Mouse (Mus musculus) lung, postnatal 25 days (tissue): ENCODE measurements around the gene Ccdc51.
"Not testable (repeated sequence)": the region's sequence is repeated elsewhere in the genome, so short reads cannot be mapped to it uniquely, and the experiment has no call there.

ENCODE experiments used
- DNase-seq: peaks from one replicate; pipeline ENCODE4 v3.0.0; 2022; ENCODE audit warnings: low spot score

Ccdc51 gene

DNA sequence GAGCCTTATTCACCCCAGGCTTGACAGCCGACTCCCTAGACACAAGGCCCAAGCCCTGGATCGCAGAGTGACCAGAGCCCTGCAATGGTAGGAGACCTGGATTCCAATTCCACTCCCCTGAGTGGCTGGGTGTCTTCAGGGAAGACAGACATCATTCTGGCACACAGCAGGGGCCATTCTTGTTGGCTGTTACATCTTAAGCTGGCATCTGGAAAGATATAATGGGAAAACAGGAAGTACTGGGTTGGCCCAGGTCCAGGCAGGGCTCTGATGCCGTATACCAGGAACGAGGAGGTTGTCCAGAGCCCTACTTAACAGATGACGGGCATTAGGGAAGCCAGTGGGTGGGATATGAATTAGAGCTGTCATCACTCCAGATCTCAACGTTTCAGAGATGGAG, 41.0 kb downstream of the Ccdc51 start:
- DNase-seq = no peak

DNA sequence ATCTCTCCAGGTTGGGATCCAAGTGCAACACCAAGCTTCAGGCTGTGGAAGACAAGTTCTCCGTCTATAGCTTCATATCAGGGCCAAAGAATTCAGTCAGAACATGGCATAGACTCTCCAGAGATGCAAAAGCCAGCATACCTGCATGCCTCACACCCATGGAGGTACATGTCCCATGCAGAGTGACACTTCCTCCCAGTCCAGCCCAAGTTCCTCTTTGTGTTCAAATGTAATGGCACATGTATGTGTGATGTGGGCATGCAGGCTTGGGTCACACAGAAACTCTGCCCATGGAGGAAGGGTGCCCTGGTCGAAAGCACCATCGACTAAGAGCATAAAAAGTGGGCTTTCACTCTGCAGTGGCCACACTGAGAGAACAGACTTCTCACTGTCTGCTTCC, 41.9 kb downstream of the Ccdc51 start:
- DNase-seq = no peak

DNA sequence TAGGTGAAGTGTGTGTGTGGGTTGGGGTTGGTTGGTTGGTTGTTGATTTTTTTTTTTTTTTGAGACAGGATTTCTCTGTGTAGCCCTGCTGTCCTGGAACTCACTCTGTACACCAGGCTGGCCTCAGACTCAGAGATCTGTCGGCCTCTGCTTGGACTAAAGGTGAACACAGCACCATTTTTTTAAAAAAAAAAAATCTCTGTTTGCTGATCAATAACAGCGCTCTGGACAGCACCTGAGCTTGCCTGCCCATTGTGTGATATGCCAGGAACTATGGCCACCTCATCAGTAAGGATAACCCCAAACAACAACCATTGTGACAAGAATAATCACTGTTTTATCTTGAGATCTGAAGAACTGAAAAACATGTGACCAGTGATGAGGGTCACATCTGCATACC, 42.8 kb downstream of the Ccdc51 start:
- no peak for DNase-seq

DNA sequence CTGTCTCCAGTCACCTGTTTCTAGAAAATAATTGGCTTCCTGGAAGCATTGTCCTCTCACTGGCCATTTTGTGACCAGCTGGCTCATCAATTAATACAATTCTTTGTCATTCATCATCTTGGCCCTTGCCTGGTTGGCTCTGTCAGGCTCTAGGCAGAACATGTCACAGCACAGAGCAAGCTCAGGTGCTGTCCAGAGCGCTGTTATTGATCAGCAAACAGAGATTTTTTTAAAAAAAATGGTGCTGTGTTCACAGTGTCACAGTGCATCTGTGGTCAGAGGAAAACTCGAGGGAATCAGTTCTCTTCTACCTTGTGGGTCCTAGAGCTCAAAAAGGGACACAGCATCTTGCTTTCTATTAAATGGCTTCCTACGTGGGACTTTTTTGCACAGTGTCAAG, 43.2 kb downstream of the Ccdc51 start:
- no peak for DNase-seq

DNA sequence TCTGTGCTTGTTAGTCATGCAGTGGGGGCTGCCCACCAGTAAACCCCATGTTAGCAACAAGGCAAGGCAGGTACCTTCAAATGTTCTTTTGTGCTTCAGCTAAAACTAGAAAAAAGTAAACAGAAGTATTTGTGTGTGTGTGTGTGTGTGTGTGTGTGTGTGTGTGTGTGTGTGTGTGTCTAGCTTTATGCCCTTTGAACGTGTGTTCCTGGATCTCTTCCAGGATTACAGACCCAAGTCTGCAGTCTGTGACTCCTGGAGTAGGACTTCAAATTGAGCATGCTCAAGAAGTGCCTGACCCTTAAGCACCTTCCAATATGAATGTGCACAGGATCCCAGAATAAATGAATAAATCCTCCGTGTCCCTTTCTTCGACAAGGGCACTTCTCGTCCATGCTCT, 44.8 kb downstream of the Ccdc51 start:
- no peak for DNase-seq

DNA sequence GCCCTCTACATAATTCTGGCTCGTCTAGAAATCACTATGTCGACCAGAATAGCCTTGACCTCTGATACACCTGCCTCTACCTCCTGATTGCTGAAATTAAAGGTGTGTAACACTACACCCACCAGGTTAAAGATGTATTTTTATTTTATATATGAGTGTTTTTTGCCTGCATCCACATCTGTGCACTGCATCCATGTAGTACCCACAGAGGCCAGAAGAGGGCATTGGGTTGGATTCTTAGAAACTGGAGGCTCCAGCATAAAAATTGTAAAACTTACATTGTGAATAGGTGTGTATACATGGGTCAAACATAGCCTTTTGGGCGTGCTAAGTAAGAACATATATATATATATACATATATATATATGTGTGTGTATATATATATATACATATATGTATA, 45.9 kb downstream of the Ccdc51 start:
- DNase-seq = no peak

DNA sequence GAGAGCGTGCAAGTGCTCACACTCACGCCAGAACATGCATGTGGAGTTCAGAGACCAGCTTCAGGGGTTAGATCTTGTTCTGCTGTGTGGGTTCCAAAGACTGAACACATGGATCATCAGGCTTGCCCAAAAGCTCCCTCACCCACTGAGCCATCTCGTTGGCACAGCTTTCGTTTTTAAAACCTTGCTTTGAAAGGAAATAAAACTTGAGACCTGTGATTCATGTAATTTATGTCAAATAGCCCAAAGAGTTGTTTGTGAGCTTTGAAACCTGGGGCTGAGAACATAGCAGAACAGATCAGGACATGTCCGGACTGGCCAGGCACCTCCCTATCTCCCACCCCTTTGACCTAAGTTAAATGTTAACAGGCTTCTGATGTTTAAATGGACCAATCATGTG, 47.8 kb downstream of the Ccdc51 start:
- no peak for DNase-seq

DNA sequence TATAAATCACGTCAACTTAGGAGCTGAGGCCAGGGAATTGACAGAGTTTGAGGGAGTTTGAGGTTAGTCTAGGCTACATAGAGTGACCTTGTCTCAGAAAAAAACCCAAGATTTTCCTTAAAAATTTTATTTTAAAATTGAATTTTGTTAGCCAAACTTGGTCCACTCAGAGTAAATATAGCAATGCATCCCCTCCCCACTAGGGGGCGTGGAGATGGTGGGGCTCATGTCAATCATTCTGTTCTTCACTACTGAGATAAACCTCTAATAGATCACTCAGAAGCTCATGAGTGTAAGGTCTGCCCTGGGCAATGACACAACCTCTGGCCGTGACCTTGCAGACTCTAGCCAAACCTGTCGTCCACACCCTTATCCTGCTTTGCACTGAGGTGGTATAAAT, 58.1 kb downstream of the Ccdc51 start:
- not testable (repeated sequence) for DNase-seq
